Mouse (Mus musculus): ENCODE measurements around the gene Rnf144b. TPM values are rescaled to one million over a fixed set of nuclear protein-coding genes. Genes with fewer than 3 reads are reported as not detected.
A peak's percentile ranks its signal among the peaks of the same experiment; 100 is the strongest.

Gene Rnf144b
- polyA plus RNA-seq, 1 experiment from 2014 or later, result 1.00 TPM

GRCm38 (mm10) chr13:47201962-47202624 lies 79.6 kb downstream of the Rnf144b start:
- WGBS, result 46% methylated on average over 13 of the region's 13 CpGs
- Histone ChIP-seq H3K4me2 (replicated peaks) (no peak overlapping the region), H3K4me1 (peaks cover 10% of the 10 kb centered on the region), H3K27ac (peak overlapping the region; percentile 36; the same call in 1 of the 2 replicates), H3K27me3 (no peaks in the 10 kb centered on the region), H3K36me3 (no peaks in the 10 kb centered on the region), H3K9me3 (peaks cover 3% of the 10 kb centered on the region; the same call in 1 of the 2 replicates), H3K4me3 (no peak overlapping the region), H3K9ac (no peak overlapping the region)
- ATAC-seq (ENCODE audit: insufficient number of reproducible peaks, insufficient read depth, low FRiP score, low TSS enrichment), result no peak

GRCm38 (mm10) chr13:47210496-47210895 lies 88.0 kb downstream of the Rnf144b start:
- Histone ChIP-seq H3K4me2 (replicated peaks) (no peak overlapping the region), H3K9ac (no peak overlapping the region), H3K27me3 (no peaks in the 10 kb centered on the region), H3K4me1 (no peaks in the 10 kb centered on the region), H3K36me3 (no peaks in the 10 kb centered on the region), H3K4me3 (no peak overlapping the region), H3K27ac (no peak overlapping the region), H3K9me3 (peaks cover 3% of the 10 kb centered on the region; the same call in 1 of the 2 replicates)
- 75% methylated on average over 4 of the region's 4 CpGs for WGBS
- ATAC-seq (ENCODE audit: insufficient number of reproducible peaks, insufficient read depth, low FRiP score, low TSS enrichment), result no peak

- Histone ChIP-seq H3K27ac (no peak overlapping the region), H3K4me1 (no peaks in the 10 kb centered on the region), H3K9me3 (peaks cover 3% of the 10 kb centered on the region; the same call in 1 of the 2 replicates), H3K4me2 (replicated peaks) (no peak overlapping the region), H3K4me3 (no peak overlapping the region), H3K27me3 (no peaks in the 10 kb centered on the region), H3K9ac (no peak overlapping the region), H3K36me3 (no peaks in the 10 kb centered on the region)
- no peak for ATAC-seq (ENCODE audit: insufficient number of reproducible peaks, insufficient read depth, low FRiP score, low TSS enrichment)
- 62% methylated on average over 6 of the region's 6 CpGs for WGBS
Observed at GRCm38 (mm10) chr13:47210992-47211391, 88.5 kb downstream of the Rnf144b start.

GRCm38 (mm10) chr13:47211581-47211980 lies 89.1 kb downstream of the Rnf144b start:
- no peaks in the 10 kb centered on the region for H3K36me3 ChIP-seq
- no peaks in the 10 kb centered on the region for H3K27me3 ChIP-seq
- no peak overlapping the region for H3K27ac ChIP-seq
- no peak overlapping the region for H3K4me2 ChIP-seq (replicated peaks)
- no peak for ATAC-seq (ENCODE audit: insufficient number of reproducible peaks, insufficient read depth, low FRiP score, low TSS enrichment)
- WGBS, result 79% methylated on average over 7 of the region's 7 CpGs
- H3K9ac ChIP-seq, result no peak overlapping the region
- H3K9me3 ChIP-seq, result peaks cover under 1% of the 10 kb centered on the region; the same call in 1 of the 2 replicates
- no peak overlapping the region for H3K4me3 ChIP-seq
- H3K4me1 ChIP-seq, result no peaks in the 10 kb centered on the region

GRCm38 (mm10) chr13:47213817-47214216 lies 91.4 kb downstream of the Rnf144b start:
- Histone ChIP-seq H3K9ac (no peak overlapping the region), H3K36me3 (no peaks in the 10 kb centered on the region), H3K27ac (no peak overlapping the region), H3K9me3 (no peaks in the 10 kb centered on the region), H3K4me1 (no peaks in the 10 kb centered on the region), H3K4me2 (replicated peaks) (no peak overlapping the region), H3K27me3 (no peaks in the 10 kb centered on the region), H3K4me3 (no peak overlapping the region)
- no peak for ATAC-seq (ENCODE audit: insufficient number of reproducible peaks, insufficient read depth, low FRiP score, low TSS enrichment)
- 96% methylated on average over 10 of the region's 10 CpGs for WGBS

- no peaks in the 10 kb centered on the region for H3K36me3 ChIP-seq
- 78% methylated on average over 5 of the region's 5 CpGs for WGBS
- H3K27me3 ChIP-seq, result no peaks in the 10 kb centered on the region
- no peak overlapping the region for H3K4me2 ChIP-seq (replicated peaks)
- no peaks in the 10 kb centered on the region for H3K9me3 ChIP-seq
- no peak overlapping the region for H3K4me3 ChIP-seq
- no peak overlapping the region for H3K9ac ChIP-seq
- no peak overlapping the region for H3K27ac ChIP-seq
- ATAC-seq (ENCODE audit: insufficient number of reproducible peaks, insufficient read depth, low FRiP score, low TSS enrichment), result no peak
- H3K4me1 ChIP-seq, result no peaks in the 10 kb centered on the region
Observed at GRCm38 (mm10) chr13:47214895-47215294, 92.4 kb downstream of the Rnf144b start.

- WGBS, result 72% methylated on average over 20 of the region's 20 CpGs
- H3K27ac ChIP-seq, result no peak overlapping the region
- ATAC-seq (ENCODE audit: insufficient number of reproducible peaks, insufficient read depth, low FRiP score, low TSS enrichment), result no peak
Observed at GRCm38 (mm10) chr13:47215815-47216585, 93.5 kb downstream of the Rnf144b start.

GRCm38 (mm10) chr13:47217107-47217571 lies 94.7 kb downstream of the Rnf144b start:
- Histone ChIP-seq H3K27ac (no peak overlapping the region), H3K4me2 (replicated peaks) (no peak overlapping the region), H3K27me3 (no peaks in the 10 kb centered on the region), H3K36me3 (no peaks in the 10 kb centered on the region), H3K4me3 (no peak overlapping the region), H3K9me3 (no peaks in the 10 kb centered on the region), H3K4me1 (no peaks in the 10 kb centered on the region), H3K9ac (no peak overlapping the region)
- 79% methylated on average over 5 of the region's 5 CpGs for WGBS
- no peak for ATAC-seq (ENCODE audit: insufficient number of reproducible peaks, insufficient read depth, low FRiP score, low TSS enrichment)

More at GRCm38 (mm10) chr13:47215815-47216585, 93.5 kb downstream of the Rnf144b start:
- H3K4me2 ChIP-seq (replicated peaks), result no peak overlapping the region
- no peak overlapping the region for H3K4me3 ChIP-seq
- H3K9ac ChIP-seq, result no peak overlapping the region
- no peaks in the 10 kb centered on the region for H3K9me3 ChIP-seq
- H3K4me1 ChIP-seq, result no peaks in the 10 kb centered on the region
- no peaks in the 10 kb centered on the region for H3K36me3 ChIP-seq
- no peaks in the 10 kb centered on the region for H3K27me3 ChIP-seq

GRCm38 (mm10) chr13:47218351-47218750 lies 95.9 kb downstream of the Rnf144b start:
- Histone ChIP-seq H3K4me2 (replicated peaks) (no peak overlapping the region), H3K9ac (no peak overlapping the region), H3K4me1 (no peaks in the 10 kb centered on the region), H3K36me3 (no peaks in the 10 kb centered on the region), H3K4me3 (no peak overlapping the region), H3K9me3 (no peaks in the 10 kb centered on the region), H3K27ac (0 out of 2 replicates have a peak overlapping the region, but pooled peaks have one; percentile 37), H3K27me3 (no peaks in the 10 kb centered on the region)
- ATAC-seq (ENCODE audit: insufficient number of reproducible peaks, insufficient read depth, low FRiP score, low TSS enrichment), result no peak
- 54% methylated on average over 6 of the region's 6 CpGs for WGBS

- peaks cover 15% of the 10 kb centered on the region; the same call in 1 of the 2 replicates for H3K4me1 ChIP-seq
- no peak for ATAC-seq (ENCODE audit: insufficient number of reproducible peaks, insufficient read depth, low FRiP score, low TSS enrichment)
- no peak overlapping the region for H3K4me2 ChIP-seq (replicated peaks)
- H3K27me3 ChIP-seq, result no peaks in the 10 kb centered on the region; the same call in 1 of the 2 replicates
- H3K4me3 ChIP-seq, result no peak overlapping the region
- H3K27ac ChIP-seq, result no peak overlapping the region
- H3K9ac ChIP-seq, result no peak overlapping the region
- no peaks in the 10 kb centered on the region for H3K9me3 ChIP-seq
- no peaks in the 10 kb centered on the region for H3K36me3 ChIP-seq
- 87% methylated on average over 10 of the region's 10 CpGs for WGBS
Observed at GRCm38 (mm10) chr13:47220426-47220825, 98.0 kb downstream of the Rnf144b start.

- no peaks in the 10 kb centered on the region for H3K36me3 ChIP-seq
- no peak for ATAC-seq (ENCODE audit: insufficient number of reproducible peaks, insufficient read depth, low FRiP score, low TSS enrichment)
- no peaks in the 10 kb centered on the region for H3K9me3 ChIP-seq
- H3K9ac ChIP-seq, result no peak overlapping the region
- peaks cover 15% of the 10 kb centered on the region; the same call in 1 of the 2 replicates for H3K4me1 ChIP-seq
- H3K27ac ChIP-seq, result no peak overlapping the region
- no peaks in the 10 kb centered on the region; the same call in 1 of the 2 replicates for H3K27me3 ChIP-seq
- H3K4me3 ChIP-seq, result no peak overlapping the region
- 72% methylated on average over 18 of the region's 18 CpGs for WGBS
- no peak overlapping the region for H3K4me2 ChIP-seq (replicated peaks)
Observed at GRCm38 (mm10) chr13:47223576-47224538, 101.4 kb downstream of the Rnf144b start.

All from embryonic facial prominence, embryonic 12.5 days (tissue).